Mouse (Mus musculus) heart, postnatal 14 days (tissue): Measurements from ENCODE around the gene Gsn. TPM values are rescaled to one million over a fixed set of nuclear protein-coding genes. Genes with fewer than 3 reads are reported as not detected.

Source experiments
- total RNA-seq, 2 experiments: library from RNA; stranded (reverse); gene quantifications; 2 replicates each; pipeline ENCODE4 v1.2.3; 2021

The Gsn gene
- total RNA-seq, 2 experiments from 2014 or later = 271 to 430 TPM

Other genes starting within 250 kb of the Gsn start
- gene Hc, start 194.9 kb upstream of the Gsn start, total RNA-seq = not detected
- gene AI182371, start 154.8 kb upstream of the Gsn start, total RNA-seq = under 1 TPM; 0.12 to 0.22 TPM
- gene Cntrl, start 146.9 kb upstream of the Gsn start, total RNA-seq = 1 to 10 TPM; 8.7 to 9.2 TPM
- gene Rab14, start 55.3 kb upstream of the Gsn start, total RNA-seq = 100 to 1,000 TPM; 134 to 139 TPM
- 10 to 100 TPM; 65.0 to 72.0 TPM for gene Stom, start 80.6 kb downstream of the Gsn start, total RNA-seq
- not detected for gene 4930568D16Rik, start 111.3 kb downstream of the Gsn start, total RNA-seq
- gene 4930402F06Rik, start 140.8 kb downstream of the Gsn start, total RNA-seq = not detected
- 10 to 100 TPM; 25.1 to 26.3 TPM for gene Ggta1, start 206.9 kb downstream of the Gsn start, total RNA-seq